Mouse (Mus musculus): Measurements from ENCODE around the gene Cnfn. TPM values are rescaled to one million over a fixed set of nuclear protein-coding genes. Genes with fewer than 3 reads are reported as not detected.

Cnfn gene
- total RNA-seq, 1 experiment from 2014 or later = not detected

DNA sequence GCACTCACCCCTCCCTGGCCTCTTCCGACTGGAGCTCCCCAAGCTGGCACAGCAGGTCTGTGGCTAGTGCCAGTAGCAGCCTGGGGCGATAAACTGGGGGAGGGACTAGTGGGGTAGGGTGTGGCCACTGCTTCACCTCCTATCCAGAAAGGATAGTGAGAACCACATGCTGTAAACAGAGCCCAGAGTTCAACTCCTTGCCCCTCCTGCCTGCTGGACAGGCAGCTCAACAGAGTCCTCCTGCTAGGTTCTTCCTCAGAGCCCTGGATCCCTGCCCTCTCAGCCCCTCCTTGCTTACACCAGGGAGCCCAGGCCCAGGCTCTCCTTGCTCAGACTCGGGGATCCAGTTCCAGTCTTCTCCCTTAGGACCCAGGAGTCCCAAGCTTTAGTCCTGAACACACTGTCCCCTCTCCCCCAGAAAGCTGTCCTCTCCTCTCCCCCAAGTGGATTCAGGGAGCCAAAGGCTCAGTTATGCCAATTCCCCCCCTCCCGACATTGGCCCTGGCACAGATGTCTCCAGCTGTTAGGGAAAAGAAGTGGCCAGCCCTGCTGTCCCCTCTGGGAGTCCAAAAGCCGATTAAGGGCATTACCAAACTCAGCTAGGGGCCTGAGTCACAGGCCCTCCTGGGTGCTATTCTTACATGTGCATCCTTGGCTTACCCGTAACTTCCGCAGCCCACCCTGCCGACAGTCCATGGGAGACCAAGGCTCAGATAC is 20.7 kb upstream of the Cnfn start:
- peak; percentile 68 for DNase-seq

- no peak for DNase-seq
Measured at GRCm38 (mm10) chr7:25388916-25389315, 19.4 kb upstream of the Cnfn start.

GRCm38 (mm10) chr7:25387811-25388440 is 18.4 kb upstream of the Cnfn start:
- DNase-seq = peak; percentile 37

GRCm38 (mm10) chr7:25385850-25386555 is 16.5 kb upstream of the Cnfn start:
- DNase-seq = peak; percentile 88

- no peak for DNase-seq
Measured at GRCm38 (mm10) chr7:25385259-25385658, 15.7 kb upstream of the Cnfn start.

DNA sequence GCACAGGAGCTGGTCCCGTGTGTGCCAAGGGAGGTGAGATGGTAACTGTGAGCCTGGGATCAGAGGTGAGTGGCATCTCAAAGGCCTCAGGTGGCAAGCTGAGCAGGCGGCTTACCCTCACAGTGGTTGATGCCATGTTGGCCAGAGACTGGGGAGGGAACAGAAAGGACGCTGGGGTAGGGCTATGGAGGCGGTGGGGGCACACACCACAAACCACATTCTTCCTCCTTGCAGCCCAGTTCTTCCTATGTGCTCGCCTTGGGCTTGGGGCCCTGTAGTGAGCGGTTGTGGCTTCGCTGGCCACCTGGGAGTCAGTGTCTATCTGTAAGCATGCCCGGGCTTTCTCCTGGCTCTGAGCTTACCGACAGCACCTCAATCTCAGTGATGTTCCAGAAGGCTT is 15.3 kb upstream of the Cnfn start:
- no peak for DNase-seq

DNA sequence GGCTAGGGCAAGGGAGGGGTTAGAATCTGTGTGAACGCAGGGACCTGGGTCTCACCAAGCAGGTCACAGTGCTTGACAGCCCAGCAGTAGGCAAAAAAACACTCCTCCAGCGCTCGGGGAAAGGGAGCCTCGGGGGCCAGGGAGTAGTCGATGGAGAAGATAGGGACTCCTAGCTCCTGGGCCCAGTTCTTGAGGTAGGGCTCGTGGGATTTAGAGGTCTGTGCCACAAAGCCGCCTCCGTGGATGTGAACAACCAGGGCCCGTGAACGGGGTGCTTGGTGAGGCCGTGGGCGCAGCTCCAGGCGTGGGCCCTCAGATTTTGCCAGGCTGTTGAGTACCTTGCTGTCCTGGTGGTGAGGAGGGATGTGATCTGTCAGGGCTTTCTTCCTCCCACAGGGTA is 14.8 kb upstream of the Cnfn start:
- DNase-seq = no peak

- no peak for DNase-seq
Measured at GRCm38 (mm10) chr7:25383891-25384290, 14.4 kb upstream of the Cnfn start.

- DNase-seq = no peak
Measured at GRCm38 (mm10) chr7:25383385-25383784, 13.9 kb upstream of the Cnfn start.

DNA sequence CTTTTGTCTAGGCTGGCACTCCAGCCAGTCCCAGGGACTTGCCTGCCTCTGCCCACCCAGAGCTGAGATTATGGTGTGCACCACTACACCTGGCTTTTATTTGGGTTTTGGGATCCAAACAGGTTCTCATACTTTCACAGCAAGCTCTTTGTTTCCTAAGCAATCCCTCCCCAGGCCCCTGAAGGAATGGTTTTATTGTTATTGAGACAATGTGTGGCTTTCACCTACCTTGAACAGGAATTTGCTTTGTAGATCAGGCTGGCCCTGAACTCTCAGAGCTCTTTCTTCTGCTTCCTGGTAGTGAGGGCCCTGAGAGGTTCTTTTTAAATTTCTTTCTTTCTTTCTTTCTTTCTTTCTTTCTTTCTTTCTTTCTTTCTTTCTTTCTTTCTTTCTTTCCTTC is 13.0 kb upstream of the Cnfn start:
- no peak for DNase-seq

- DNase-seq = no peak
Measured at GRCm38 (mm10) chr7:25381284-25381680, 11.8 kb upstream of the Cnfn start.

DNA sequence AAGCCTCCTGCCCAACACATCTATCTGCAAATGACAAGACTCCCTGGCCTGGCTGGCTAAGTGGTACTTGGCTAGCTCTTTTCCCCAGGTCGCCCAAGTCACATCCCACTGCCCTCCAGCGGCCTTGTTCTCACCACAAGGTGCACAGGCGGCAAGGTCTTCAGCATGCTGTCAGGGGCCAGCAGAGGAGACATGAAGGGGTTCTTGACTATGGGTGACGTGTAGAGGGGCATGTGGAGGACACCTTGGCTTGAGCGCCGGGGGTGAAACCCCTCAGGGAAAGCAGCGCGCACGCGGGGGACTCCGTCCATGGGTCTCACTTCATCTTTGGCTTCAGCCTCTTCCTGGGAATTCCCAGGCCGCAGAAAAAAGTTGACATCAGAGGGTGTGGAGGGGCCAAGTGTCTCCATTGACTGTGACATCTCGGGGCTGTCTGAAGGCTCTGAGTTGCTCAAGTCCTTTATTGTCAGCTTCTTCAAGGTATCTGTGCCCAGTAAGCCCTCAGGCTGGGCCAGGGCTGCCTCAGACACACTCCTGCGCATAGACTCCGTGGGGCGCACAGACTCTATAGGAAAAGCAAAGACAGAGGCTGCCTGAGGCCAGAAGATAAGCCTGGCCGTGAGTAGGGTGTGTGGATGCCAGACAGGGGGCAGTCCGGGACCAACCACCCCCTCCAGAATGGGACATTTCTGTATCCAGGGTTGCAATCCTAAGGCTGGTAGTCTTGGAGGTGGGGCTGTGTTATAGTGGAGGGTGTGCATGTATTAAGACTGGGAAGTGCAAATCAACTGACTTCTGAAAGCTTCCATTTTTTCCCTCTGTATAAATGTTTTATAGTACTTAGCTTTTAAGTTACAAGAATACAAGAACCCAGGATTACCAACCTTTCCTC is 11.1 kb upstream of the Cnfn start:
- DNase-seq = no peak

GRCm38 (mm10) chr7:25379551-25380351 is 10.2 kb upstream of the Cnfn start:
- no peak for DNase-seq

GRCm38 (mm10) chr7:25378181-25379100 is 8.9 kb upstream of the Cnfn start:
- DNase-seq = no peak

- no peak for DNase-seq
Measured at GRCm38 (mm10) chr7:25377100-25377700, 7.7 kb upstream of the Cnfn start.

- DNase-seq = peak; percentile 86
Measured at GRCm38 (mm10) chr7:25376556-25376955, 7.0 kb upstream of the Cnfn start.

DNA sequence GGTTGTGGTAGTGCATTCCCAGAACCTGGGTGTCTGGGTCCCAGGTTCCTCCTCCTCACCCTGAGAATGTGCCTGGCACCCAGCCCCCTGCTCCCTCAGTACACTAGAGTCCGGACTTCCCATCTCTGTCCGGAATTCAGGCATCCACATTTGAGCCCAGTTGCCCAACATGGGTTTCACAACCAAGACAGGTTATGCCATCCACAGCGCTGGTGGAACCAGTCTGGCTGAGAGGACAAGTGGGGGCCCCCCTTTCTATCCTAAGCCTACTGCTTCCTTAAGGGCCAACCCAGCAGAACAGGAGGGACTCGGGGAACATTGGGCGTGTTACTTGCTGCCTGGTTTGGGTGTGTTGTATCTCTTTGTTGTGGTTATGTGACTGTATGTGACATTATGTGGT is 2.9 kb upstream of the Cnfn start:
- DNase-seq = no peak

DNA sequence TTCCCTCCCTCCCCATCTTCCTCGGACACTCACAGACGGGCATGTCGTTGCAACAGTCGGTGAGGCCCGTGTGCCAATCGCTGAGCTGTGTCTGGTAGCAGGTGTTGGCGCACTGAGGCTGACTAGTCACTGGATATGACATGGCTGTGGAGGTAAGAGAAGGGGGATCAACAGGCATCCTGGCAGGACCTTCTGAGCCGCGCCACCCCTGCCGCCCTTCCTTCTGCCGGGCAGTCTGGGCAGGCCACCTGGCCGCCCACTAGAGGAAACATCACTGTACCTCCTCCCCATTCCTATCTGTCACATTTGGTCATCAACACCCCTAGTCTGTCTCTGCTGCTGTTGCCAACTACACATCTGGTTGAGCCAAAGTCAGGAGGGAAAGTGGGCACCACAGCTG is 1.2 kb downstream of the Cnfn start:
- no peak for DNase-seq

DNA sequence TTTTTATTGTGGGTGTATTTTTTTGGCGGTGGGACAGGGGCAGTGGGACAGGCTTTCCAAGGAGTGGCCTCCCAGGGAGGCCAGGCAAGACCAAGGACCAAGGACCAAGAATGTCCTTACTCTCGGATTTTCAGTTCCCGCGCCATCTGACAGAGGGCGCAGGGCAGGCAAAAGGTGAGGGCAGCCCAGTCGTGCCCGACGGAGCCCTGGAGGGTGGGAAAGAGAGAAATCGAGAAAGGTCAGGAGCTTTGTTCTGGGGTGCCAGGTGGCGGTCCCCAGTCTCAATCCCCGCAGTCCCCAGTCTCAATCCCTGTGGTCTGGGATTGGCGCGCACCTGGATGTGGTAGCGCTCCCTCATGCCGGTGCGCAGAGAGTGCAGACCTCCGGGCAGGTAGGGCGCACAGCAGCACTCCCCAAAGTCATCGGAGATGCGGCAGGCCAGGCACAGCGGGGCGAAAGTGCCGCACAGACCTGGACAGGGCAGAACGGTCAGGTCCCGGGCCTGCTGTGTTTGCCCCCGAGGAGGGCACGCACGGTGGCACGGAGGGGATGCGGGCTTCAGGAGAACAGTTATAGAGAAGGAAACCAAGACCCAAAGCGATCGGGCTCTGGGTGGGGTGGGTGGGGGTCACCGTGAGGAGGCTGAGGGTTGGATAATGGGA is 1.8 kb downstream of the Cnfn start:
- DNase-seq = no peak

Measured in adrenal gland, postnatal 25 days (tissue).